Mouse (Mus musculus) liver, adult 2 months (tissue): ENCODE results near the gene Zfp467. TPM values are rescaled to one million over a fixed set of nuclear protein-coding genes. Genes with fewer than 3 reads are reported as not detected.

Experiments used
- DNase-seq: peaks from one replicate; pipeline ENCODE4 v3.0.0-alpha.2; 2011; ENCODE audit warnings: low read depth, low spot score; ENCODE audit errors: extremely low read depth
- H3K27ac ChIP-seq: fragments of 200-500 bp; replicated peaks from 2 replicates; pipeline ENCODE4 v1.5.1; 2012; ENCODE audit warnings: low read depth, mild to moderate bottlenecking, control low read depth, inconsistent platforms, low read length; ENCODE audit not compliant: insufficient read depth
- H3K27me3 ChIP-seq: fragments of 200-500 bp; 2 replicates; pipeline ENCODE4 v1.6.1; 2012; ENCODE audit warnings: mild to moderate bottlenecking, moderate library complexity, low read length, inconsistent platforms; ENCODE audit not compliant: control insufficient read depth, insufficient read depth
- H3K36me3 ChIP-seq: fragments of 200-500 bp; 2 replicates; pipeline ENCODE4 v1.6.1; 2012; ENCODE audit warnings: low read length, inconsistent platforms; ENCODE audit not compliant: control insufficient read depth, insufficient read depth
- H3K4me1 ChIP-seq: fragments of 200-500 bp; 2 replicates; pipeline ENCODE4 v1.6.1; 2011; ENCODE audit warnings: low read length; ENCODE audit not compliant: control insufficient read depth, insufficient read depth
- H3K4me3 ChIP-seq: fragments of 200-500 bp; 2 replicates; pipeline ENCODE4 v1.5.1; 2011; ENCODE audit warnings: low read depth, mild to moderate bottlenecking, control low read depth, low read length, moderate library complexity; ENCODE audit not compliant: insufficient read depth
- H3K79me2 ChIP-seq: fragments of 200-500 bp; 2 replicates; pipeline ENCODE4 v1.6.1; 2012; ENCODE audit warnings: inconsistent platforms, mild to moderate bottlenecking, low read length, moderate library complexity; ENCODE audit not compliant: control insufficient read depth, insufficient read depth
- H3K9ac ChIP-seq: fragments of 200-500 bp; 2 replicates; pipeline ENCODE4 v1.6.1; 2012; ENCODE audit warnings: low read depth, mild to moderate bottlenecking, control low read depth, inconsistent platforms, low read length
- CTCF ChIP-seq: fragments of 200-500 bp; IDR thresholded peaks from 2 replicates; pipeline ENCODE4 v1.5.1; 2011; ENCODE audit warnings: low read depth, low read length, control low read depth
- POLR2A ChIP-seq: fragments of 200-500 bp; IDR thresholded peaks from 2 replicates; pipeline ENCODE4 v1.6.1; 2011; ENCODE audit warnings: low read length, control low read depth; ENCODE audit not compliant: insufficient read depth; ENCODE audit errors: extremely low read depth
- WGBS: fragments of 180-500 bp; shearing (Covaris S2); methylation state at CpG from one replicate; pipeline ENCODE4 v1.1.7; 2018; 5-methylcytosine and 5-hydroxymethylcytosine counted together
- polyA plus RNA-seq: library from polyadenylated mRNA; depleted of rRNA; stranded (reverse); fragments of >200 nt; gene quantifications from 2 replicates; pipeline ENCODE4 v1.2.3, GENCODE M21; 2012
- total RNA-seq: library from RNA; depleted of rRNA; stranded (reverse); fragments of >200 nt; gene quantifications from 2 replicates; pipeline ENCODE4 v1.2.3, GENCODE M21; 2014

Gene Zfp467
- total and polyA plus RNA-seq, 2 experiments, result 15.9 to 25.7 TPM

DNA sequence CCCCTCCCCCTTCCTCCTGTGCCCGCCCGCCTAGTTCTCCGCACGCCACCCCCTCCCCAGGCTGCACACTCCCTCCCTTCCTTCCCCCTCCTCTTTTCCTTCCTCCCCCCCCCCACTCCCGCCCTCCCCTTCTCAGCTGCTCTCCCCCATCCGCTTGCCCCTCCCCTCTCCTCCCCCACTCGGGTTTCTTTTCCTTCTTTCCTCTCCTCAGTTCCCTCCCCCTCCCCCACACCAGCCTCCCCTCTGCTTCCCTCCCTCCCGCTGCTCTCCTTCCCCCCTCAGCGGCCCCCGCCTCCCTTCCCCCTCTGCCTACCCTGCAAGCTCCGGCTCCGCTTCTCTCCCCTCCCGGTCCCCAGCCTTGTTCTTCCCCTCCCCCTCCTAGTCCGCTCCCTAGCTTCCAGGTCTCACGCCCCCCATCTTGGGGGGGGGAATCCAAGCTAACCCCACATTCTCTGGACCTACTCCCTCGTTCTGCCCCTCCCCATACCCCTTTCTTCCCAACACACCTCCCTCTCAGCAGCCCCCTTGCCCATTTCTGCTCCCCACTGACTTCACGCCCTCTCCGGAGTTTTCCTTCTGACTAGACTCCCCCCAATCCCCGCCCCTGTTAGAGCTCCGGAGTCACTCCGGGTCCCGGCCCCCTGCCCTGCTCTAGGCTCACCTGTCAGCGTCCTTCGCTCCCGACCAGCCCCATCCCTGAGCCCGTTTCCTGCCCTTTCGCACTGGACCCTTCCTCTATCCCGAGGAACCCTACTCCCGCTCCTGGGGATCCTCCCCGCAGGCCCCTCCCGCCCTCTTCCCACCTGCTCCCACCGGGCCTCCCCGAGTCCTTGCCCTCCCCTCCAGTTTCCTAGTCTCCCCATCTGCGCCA lies 1.1 kb downstream of the Zfp467 start:
- peaks cover 8% of the 10 kb centered on the region; the same call in 1 of the 2 replicates for H3K36me3 ChIP-seq
- TF ChIP-seq CTCF (no peak), POLR2A (0 out of 2 replicates have a peak, but pooled peaks have one; percentile 14)
- 3% methylated on average over 30 of the region's 34 CpGs for WGBS
- 0 out of 2 replicates have a peak, but pooled peaks cover 2% of the 10 kb centered on the region for H3K79me2 ChIP-seq
- no peaks in the 10 kb centered on the region for H3K27me3 ChIP-seq
- H3K27ac ChIP-seq, result peak overlapping the region; percentile 92
- peak; percentile 85 for DNase-seq
- H3K9ac ChIP-seq, result peak overlapping the region; percentile 94
- H3K4me3 ChIP-seq, result peak overlapping the region; percentile 92
- peaks cover 4% of the 10 kb centered on the region for H3K4me1 ChIP-seq

DNA sequence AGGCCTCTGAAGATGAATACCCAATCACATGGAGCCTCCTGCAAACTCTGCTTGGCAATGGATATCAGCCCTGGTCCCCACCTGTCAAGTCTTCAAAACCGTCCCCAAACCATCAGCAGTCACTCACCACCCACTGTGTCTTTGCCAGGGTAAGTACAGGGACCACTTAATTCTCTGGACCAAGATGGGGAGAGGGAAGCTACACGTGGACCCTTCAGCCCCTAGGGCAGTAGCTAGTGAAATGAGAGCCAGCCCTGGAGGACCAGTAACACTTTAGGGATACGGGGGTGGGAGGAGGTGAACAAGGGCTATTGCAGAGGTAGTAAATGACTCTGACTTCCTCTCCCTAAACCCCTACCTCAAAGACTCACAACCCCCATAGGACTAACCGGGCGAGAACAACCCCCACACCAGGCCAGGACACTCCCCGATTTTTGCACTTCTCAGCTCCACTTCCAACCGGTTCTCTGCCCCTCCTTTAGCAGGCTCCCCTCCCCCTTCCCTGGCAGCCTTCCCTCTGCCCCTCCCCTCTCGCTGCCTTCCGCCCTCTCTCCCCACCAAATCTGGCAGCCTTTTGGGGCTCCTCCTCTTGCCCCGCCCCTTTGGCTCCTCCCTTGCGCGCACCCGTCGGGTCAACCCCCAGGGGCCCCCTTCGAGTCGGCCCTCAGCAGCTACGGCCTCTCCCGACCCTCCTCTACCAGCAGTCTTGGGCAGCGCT lies 1.9 kb downstream of the Zfp467 start:
- WGBS, result 5% methylated on average over 19 of the region's 19 CpGs
- peaks cover 16% of the 10 kb centered on the region; the same call in 1 of the 2 replicates for H3K36me3 ChIP-seq
- TF ChIP-seq POLR2A (no peak), CTCF (no peak)
- no peaks in the 10 kb centered on the region for H3K27me3 ChIP-seq
- peak overlapping the region; percentile 76 for H3K9ac ChIP-seq
- peak overlapping the region; percentile 73 for H3K27ac ChIP-seq
- peak overlapping the region; percentile 92 for H3K4me3 ChIP-seq
- H3K4me1 ChIP-seq, result peaks cover 4% of the 10 kb centered on the region
- DNase-seq, result peak; percentile 87
- 0 out of 2 replicates have a peak, but pooled peaks cover 2% of the 10 kb centered on the region for H3K79me2 ChIP-seq

DNA sequence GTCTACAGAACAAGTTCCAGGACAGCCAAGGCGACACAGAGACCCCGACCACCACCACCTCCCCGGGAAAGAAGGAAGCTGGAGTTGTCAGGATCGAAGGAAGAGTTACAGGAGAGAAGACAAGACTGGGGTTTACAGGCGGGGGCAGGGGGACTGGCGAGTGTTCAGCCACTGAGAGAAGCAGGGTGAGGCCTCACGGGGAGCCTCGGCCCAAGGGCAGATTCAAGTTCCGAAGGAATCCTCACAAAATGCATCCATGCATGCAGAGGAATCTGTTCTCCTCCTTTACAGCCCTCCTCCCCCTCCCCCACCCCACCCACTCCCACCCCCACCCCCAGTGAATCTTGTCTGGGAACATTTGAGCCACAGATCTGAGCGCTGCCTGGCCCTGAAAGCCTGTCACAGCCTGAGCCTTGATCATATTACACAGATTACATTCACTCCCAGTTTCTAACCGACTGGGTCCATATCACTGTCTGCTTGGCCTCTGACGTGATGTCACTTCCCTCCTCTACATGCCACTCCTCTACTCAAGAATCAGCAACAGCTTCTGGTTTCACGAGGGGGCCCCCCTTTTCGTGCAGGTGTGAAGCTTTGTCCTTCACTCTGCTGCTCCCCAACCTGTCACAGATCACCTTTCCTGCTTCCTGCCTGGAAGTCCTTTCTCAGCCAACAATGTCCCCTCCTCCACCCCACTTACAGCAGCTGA lies 5.2 kb downstream of the Zfp467 start:
- Histone ChIP-seq H3K4me1 (peaks cover 13% of the 10 kb centered on the region), H3K36me3 (peaks cover 20% of the 10 kb centered on the region; the same call in 1 of the 2 replicates), H3K27ac (no peak overlapping the region), H3K79me2 (0 out of 2 replicates have a peak, but pooled peaks cover 2% of the 10 kb centered on the region), H3K4me3 (no peak overlapping the region), H3K9ac (no peak overlapping the region), H3K27me3 (no peaks in the 10 kb centered on the region)
- 80% methylated on average over 14 of the region's 14 CpGs for WGBS
- TF ChIP-seq POLR2A (no peak), CTCF (no peak)
- DNase-seq, result no peak

DNA sequence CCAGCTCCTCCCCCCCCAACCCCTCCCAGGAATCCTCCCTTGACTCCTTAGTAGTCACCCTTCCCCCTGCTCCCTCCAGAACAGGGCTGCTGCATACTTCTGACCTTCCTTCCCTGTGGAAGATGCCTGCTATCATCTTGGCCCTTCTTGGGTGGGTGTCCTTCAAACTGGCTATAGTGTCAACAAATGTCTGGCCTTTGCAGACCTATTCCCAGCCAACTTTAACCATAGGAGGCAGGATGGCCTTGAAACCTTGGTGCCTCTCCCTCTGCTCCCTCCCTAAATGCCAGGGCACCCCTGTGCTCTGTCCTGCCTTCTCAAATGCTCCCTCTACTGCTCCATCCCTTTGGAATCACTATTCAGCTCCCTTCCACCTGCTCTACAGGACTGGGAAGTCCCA lies 6.0 kb downstream of the Zfp467 start:
- Histone ChIP-seq H3K4me3 (no peak overlapping the region), H3K27ac (no peak overlapping the region), H3K27me3 (no peaks in the 10 kb centered on the region), H3K4me1 (peaks cover 18% of the 10 kb centered on the region), H3K79me2 (0 out of 2 replicates have a peak, but pooled peaks cover 2% of the 10 kb centered on the region), H3K36me3 (peaks cover 20% of the 10 kb centered on the region; the same call in 1 of the 2 replicates), H3K9ac (no peak overlapping the region)
- no peak for TF ChIP-seq CTCF
- TF ChIP-seq POLR2A, result no peak
- DNase-seq, result no peak

DNA sequence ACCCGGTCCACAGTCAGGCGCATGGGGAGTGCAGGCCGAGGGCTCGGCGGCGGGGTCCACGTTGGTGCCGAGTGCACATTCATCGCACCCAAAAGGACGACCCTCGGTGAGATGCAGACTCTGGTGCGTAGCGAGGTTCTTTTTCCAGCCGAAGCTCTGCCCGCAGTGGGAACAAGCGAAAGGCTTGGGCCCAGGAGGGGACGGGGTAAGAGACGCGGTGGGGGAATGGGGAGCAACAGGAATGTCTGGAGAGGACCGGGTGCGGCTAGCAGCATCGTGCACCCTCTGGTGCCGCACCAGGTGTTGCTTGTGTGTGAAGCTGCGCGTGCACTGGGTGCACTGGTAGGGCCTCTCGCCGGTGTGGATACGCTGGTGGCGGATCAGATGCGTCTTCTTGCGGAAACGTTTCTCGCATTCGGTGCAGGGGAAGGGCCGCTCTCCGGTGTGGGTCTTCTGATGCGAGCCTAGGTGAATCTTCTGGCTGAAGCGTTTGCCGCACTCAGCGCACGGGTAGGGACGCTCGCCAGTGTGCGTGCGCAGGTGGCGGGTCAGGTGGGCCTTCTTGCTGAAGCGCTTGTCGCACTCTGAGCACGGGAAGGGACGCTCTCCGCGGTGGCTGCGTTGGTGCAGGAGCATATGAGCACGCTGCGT lies 7.0 kb downstream of the Zfp467 start:
- TF ChIP-seq POLR2A (no peak), CTCF (no peak)
- WGBS, result 87% methylated on average over 55 of the region's 55 CpGs
- no peak overlapping the region for H3K27ac ChIP-seq
- no peak overlapping the region for H3K9ac ChIP-seq
- peaks cover 20% of the 10 kb centered on the region; the same call in 1 of the 2 replicates for H3K36me3 ChIP-seq
- H3K27me3 ChIP-seq, result no peaks in the 10 kb centered on the region
- H3K4me1 ChIP-seq, result peaks cover 24% of the 10 kb centered on the region
- 0 out of 2 replicates have a peak, but pooled peaks cover 1% of the 10 kb centered on the region for H3K79me2 ChIP-seq
- DNase-seq, result no peak
- H3K4me3 ChIP-seq, result no peak overlapping the region
